Mouse (Mus musculus): ENCODE measurements at regions not wholly inside any gene's neighbourhood (a gene's known extent, or its start where the extent isn't known, plus 50 kb on each side); places are given as distances from the start of the nearest gene placed in this dataset.

DNA sequence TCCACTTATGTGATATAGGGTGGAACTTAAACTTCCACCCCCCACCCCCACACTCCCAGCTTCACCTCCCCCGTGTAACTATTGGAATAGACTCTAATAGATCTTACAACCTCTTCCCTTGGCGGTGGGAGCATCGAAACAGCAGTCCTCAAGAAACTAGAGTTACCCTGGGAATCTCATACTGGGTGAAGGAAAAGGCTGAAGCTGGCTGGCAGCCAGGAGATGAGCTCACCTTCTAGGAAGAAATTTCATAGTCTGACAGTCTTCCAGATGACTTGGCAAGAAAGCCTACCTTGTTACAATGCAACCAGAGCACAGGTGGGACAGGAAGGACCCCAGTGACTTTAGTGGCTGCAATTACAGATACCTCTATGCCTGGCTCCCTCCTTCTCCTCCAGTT, 57.6 kb upstream of the Cd2ap start:
- Histone ChIP-seq H3K36me3 (ENCODE audit: control insufficient read depth, insufficient read depth, low read length) (no peaks in the 10 kb centered on the region), H3K27ac (ENCODE audit: insufficient read depth, low read length) (no peak overlapping the region), H3K4me1 (ENCODE audit: control insufficient read depth, insufficient read depth, insufficient read length) (peaks cover 5% of the 10 kb centered on the region; the same call in 1 of the 2 replicates), H3K4me3 (ENCODE audit: extremely low read depth, insufficient read depth, insufficient read length) (no peak overlapping the region), H3K27me3 (ENCODE audit: control insufficient read depth, insufficient read depth, low read length) (no peaks in the 10 kb centered on the region)
- TF ChIP-seq CTCF (IDR thresholded peaks at IDR 0.05; ENCODE audit: extremely low read depth, insufficient read depth, insufficient read length, insufficient replicate concordance) (no peak), POLR2A (IDR thresholded peaks at IDR 0.05; ENCODE audit: low read depth, low read length) (no peak)
- no peak for DNase-seq (ENCODE audit: low read depth in 1 of 2, low spot score in 2 of 2)
- WGBS: 83% methylated on average over 3 of the region's 3 CpGs

DNA sequence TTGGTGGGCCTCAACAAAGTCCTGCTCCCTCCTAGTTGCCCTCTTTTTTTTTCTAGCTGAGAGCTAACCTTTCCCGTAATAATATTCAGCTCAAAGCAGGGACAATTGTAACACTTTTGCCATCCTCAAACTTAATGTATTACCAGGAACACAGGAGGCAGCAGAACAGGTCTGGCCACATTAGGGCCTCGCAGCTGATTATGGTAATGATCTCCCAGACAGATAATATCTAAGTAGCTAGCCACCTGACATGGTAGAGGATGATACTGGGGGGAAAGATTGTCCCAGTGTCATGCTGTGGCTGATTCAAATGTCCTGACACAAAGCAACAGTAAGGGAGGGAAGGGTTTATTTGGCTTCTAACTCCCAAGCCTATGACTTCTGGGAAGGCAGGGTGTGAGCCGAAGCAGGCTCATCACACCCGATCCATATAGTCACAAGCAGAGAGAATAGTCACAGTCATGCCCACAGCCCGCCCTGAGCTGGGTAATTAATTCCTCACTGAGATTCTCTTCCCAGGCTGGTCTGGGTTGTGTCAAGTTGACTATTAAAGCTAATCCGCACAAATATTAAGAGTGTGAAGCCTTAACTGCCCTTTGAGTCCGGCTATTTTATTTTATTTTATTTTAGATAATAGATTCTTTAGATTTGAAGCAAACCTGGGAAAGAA, 57.0 kb upstream of the Cd2ap start:
- TF ChIP-seq CTCF (IDR thresholded peaks at IDR 0.05; ENCODE audit: extremely low read depth, insufficient read depth, insufficient read length, insufficient replicate concordance): no peak
- no peak for TF ChIP-seq POLR2A (IDR thresholded peaks at IDR 0.05; ENCODE audit: low read depth, low read length)
- Histone ChIP-seq H3K4me3 (ENCODE audit: extremely low read depth, insufficient read depth, insufficient read length) (no peak overlapping the region), H3K27me3 (ENCODE audit: control insufficient read depth, insufficient read depth, low read length) (no peaks in the 10 kb centered on the region), H3K27ac (ENCODE audit: insufficient read depth, low read length) (no peak overlapping the region), H3K4me1 (ENCODE audit: control insufficient read depth, insufficient read depth, insufficient read length) (no peaks in the 10 kb centered on the region), H3K36me3 (ENCODE audit: control insufficient read depth, insufficient read depth, low read length) (no peaks in the 10 kb centered on the region)
- DNase-seq (ENCODE audit: low read depth in 1 of 2, low spot score in 2 of 2): no peak
- WGBS: 88% methylated on average over 7 of the region's 7 CpGs

DNA sequence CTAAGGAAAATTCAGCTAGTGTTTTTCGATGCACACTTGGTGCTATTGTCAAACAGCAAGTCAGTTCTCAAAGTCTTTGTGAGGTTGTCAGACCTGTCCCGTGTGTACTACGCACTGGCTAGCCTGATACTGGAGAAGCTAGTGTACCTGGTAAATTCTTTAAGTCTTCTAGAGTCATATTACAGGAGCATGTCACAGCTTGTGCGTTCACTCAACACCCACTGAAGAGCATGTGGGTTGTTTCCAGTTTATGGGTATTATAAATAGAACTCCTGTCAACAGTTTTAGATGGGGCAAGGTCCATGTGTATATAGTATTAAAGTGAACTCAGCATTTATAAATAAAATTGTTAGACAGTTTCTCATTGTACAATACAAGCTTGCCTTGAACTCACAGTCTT, 50.9 kb upstream of the Cd2ap start:
- 96% methylated on average over 4 of the region's 4 CpGs for WGBS
- no peaks in the 10 kb centered on the region for H3K4me1 ChIP-seq (ENCODE audit: control insufficient read depth, insufficient read depth, insufficient read length)
- TF ChIP-seq POLR2A (IDR thresholded peaks at IDR 0.05; ENCODE audit: low read depth, low read length) (no peak), CTCF (IDR thresholded peaks at IDR 0.05; ENCODE audit: extremely low read depth, insufficient read depth, insufficient read length, insufficient replicate concordance) (no peak)
- DNase-seq (ENCODE audit: low read depth in 1 of 2, low spot score in 2 of 2): no peak
- no peak overlapping the region for H3K27ac ChIP-seq (ENCODE audit: insufficient read depth, low read length)
- no peaks in the 10 kb centered on the region for H3K27me3 ChIP-seq (ENCODE audit: control insufficient read depth, insufficient read depth, low read length)
- H3K4me3 ChIP-seq (ENCODE audit: extremely low read depth, insufficient read depth, insufficient read length): no peak overlapping the region
- no peaks in the 10 kb centered on the region for H3K36me3 ChIP-seq (ENCODE audit: control insufficient read depth, insufficient read depth, low read length)

Measured in spleen, adult 2 months (tissue).